Mouse (Mus musculus) MEL (cell line): ENCODE data around the gene Pdcl3. TPM values are rescaled to one million over a fixed set of nuclear protein-coding genes. Genes with fewer than 3 reads are reported as not detected.
"Not testable (repeated sequence)": the region's sequence is repeated elsewhere in the genome, so short reads cannot be mapped to it uniquely, and the experiment has no call there.

ENCODE experiments used
- DNase-seq: peaks from one replicate; pipeline ENCODE4 v3.0.0; 2011; ENCODE audit warnings: low read depth, low spot score
- H3K27ac ChIP-seq: 2 replicates; pipeline ENCODE4 v1.5.1; 2012; ENCODE audit warnings: low read depth, mild to moderate bottlenecking, control low read depth, low read length, moderate library complexity; ENCODE audit not compliant: control insufficient read depth
- H3K27me3 ChIP-seq, 2 experiments: fragments of 150-350 bp in 1 of 2; sonication (generic) in 1 of 2; 2 replicates each; pipeline ENCODE4 v1.6.1; 2012; ENCODE audit warnings: low read length in 2 of 2, mild to moderate bottlenecking in 2 of 2, improper control_type of control experiment in 1 of 2, moderate library complexity in 1 of 2; ENCODE audit not compliant: insufficient read depth in 2 of 2, control insufficient read depth in 1 of 2
- H3K36me3 ChIP-seq, 2 experiments: 2 replicates each; pipeline ENCODE4 v1.6.1; 2012 to 2014; ENCODE audit warnings: low read length in 2 of 2, improper control_type of control experiment in 1 of 2, inconsistent platforms in 1 of 2, mild to moderate bottlenecking in 1 of 2; ENCODE audit not compliant: insufficient read depth in 2 of 2, control insufficient read depth in 1 of 2
- H3K4me1 ChIP-seq, 2 experiments: fragments of 150-350 bp in 1 of 2; sonication (generic) in 1 of 2; 2 replicates each; pipeline ENCODE4 v1.6.1; 2012; ENCODE audit warnings: low read length in 2 of 2, improper control_type of control experiment in 1 of 2, mild to moderate bottlenecking in 1 of 2; ENCODE audit not compliant: insufficient read depth in 2 of 2, control insufficient read depth in 1 of 2
- H3K4me3 ChIP-seq, 2 experiments: fragments of 150-350 bp in 1 of 2; sonication (generic) in 1 of 2; 2 replicates each; pipeline ENCODE4 v1.5.1; 2012; ENCODE audit warnings: low read depth in 2 of 2, low read length in 2 of 2, mild to moderate bottlenecking in 2 of 2, moderate library complexity in 2 of 2, control low read depth in 1 of 2, improper control_type of control experiment in 1 of 2; ENCODE audit not compliant: control insufficient read depth in 1 of 2, insufficient read depth in 1 of 2
- H3K79me2 ChIP-seq: 2 replicates; pipeline ENCODE4 v1.6.1; 2012; ENCODE audit warnings: mild to moderate bottlenecking, low read length, moderate library complexity; ENCODE audit not compliant: control insufficient read depth, poor library complexity, insufficient read depth
- H3K9ac ChIP-seq: 2 replicates; pipeline ENCODE4 v1.6.1; 2012; ENCODE audit warnings: low read depth, mild to moderate bottlenecking, control low read depth, low read length, moderate library complexity; ENCODE audit not compliant: control insufficient read depth, poor library complexity, severe bottlenecking
- H3K9me3 ChIP-seq: fragments of 150-350 bp; sonication (generic); replicated peaks from 2 replicates; pipeline ENCODE4 v1.6.1; 2012; ENCODE audit warnings: mild to moderate bottlenecking, low read length, improper control_type of control experiment, moderate library complexity; ENCODE audit not compliant: insufficient read depth
- CHD1 ChIP-seq: IDR thresholded peaks from 2 replicates; pipeline ENCODE4 v1.6.1; 2012; ENCODE audit warnings: low read depth, mild to moderate bottlenecking, inconsistent platforms, low read length, improper control_type of control experiment
- E2F4 ChIP-seq: IDR thresholded peaks from 2 replicates; pipeline ENCODE4 v1.6.1; 2011; ENCODE audit warnings: low read depth, low read length, improper control_type of control experiment, borderline replicate concordance
- EP300 ChIP-seq, 2 experiments: IDR thresholded peaks; 2 replicates each; pipeline ENCODE4 v1.6.1; 2011; ENCODE audit warnings: improper control_type of control experiment in 2 of 2, low read length in 2 of 2, low read depth in 1 of 2, mild to moderate bottlenecking in 1 of 2
- ETS1 ChIP-seq: IDR thresholded peaks from 2 replicates; pipeline ENCODE4 v1.6.1; 2012; ENCODE audit warnings: low read depth, mild to moderate bottlenecking, inconsistent platforms, low read length, improper control_type of control experiment, moderate library complexity
- GABPA ChIP-seq: IDR thresholded peaks from 2 replicates; pipeline ENCODE4 v1.6.1; 2012; ENCODE audit warnings: low read depth, mild to moderate bottlenecking, inconsistent platforms, low read length, improper control_type of control experiment, moderate library complexity
- MAFK ChIP-seq: IDR thresholded peaks from 2 replicates; pipeline ENCODE4 v1.6.1; 2011; ENCODE audit warnings: low read depth, mild to moderate bottlenecking, low read length, improper control_type of control experiment, borderline replicate concordance
- MAX ChIP-seq: IDR thresholded peaks from 2 replicates; pipeline ENCODE4 v1.6.1; 2011; ENCODE audit warnings: low read length, improper control_type of control experiment
- MYC ChIP-seq: IDR thresholded peaks from 2 replicates; pipeline ENCODE4 v1.6.1; 2011; ENCODE audit warnings: low read depth, mild to moderate bottlenecking, low read length, improper control_type of control experiment, moderate library complexity
- NELFE ChIP-seq: IDR thresholded peaks from 2 replicates; pipeline ENCODE4 v1.6.1; 2011; ENCODE audit warnings: low read depth, low read length, improper control_type of control experiment
- NRF1 ChIP-seq: IDR thresholded peaks from 2 replicates; pipeline ENCODE4 v1.6.1; 2014; ENCODE audit warnings: low read depth, mild to moderate bottlenecking, inconsistent platforms, low read length, improper control_type of control experiment, moderate library complexity; ENCODE audit not compliant: poor library complexity, insufficient read depth, severe bottlenecking
- POLR2AphosphoS5 ChIP-seq: IDR thresholded peaks from 2 replicates; pipeline ENCODE4 v1.6.1; 2012; ENCODE audit warnings: low read depth, borderline replicate concordance, mild to moderate bottlenecking, inconsistent platforms, low read length, moderate library complexity, mixed read lengths
- RAD21 ChIP-seq: IDR thresholded peaks from 2 replicates; pipeline ENCODE4 v1.6.1; 2011; ENCODE audit warnings: mild to moderate bottlenecking, low read depth, low read length, improper control_type of control experiment
- RCOR1 ChIP-seq: IDR thresholded peaks from 2 replicates; pipeline ENCODE4 v1.6.1; 2012; ENCODE audit warnings: low read depth, mild to moderate bottlenecking, inconsistent platforms, low read length, improper control_type of control experiment
- TBP ChIP-seq: IDR thresholded peaks from 2 replicates; pipeline ENCODE4 v1.8.0; 2011; ENCODE audit warnings: low read depth, low read length, improper control_type of control experiment
- UBTF ChIP-seq: IDR thresholded peaks from 2 replicates; pipeline ENCODE4 v1.6.1; 2012; ENCODE audit warnings: low read depth, mild to moderate bottlenecking, inconsistent platforms, low read length, improper control_type of control experiment, moderate library complexity, borderline replicate concordance; ENCODE audit not compliant: insufficient read depth
- USF2 ChIP-seq, 2 experiments: IDR thresholded peaks; 2 replicates each; pipeline ENCODE4 v1.6.1; 2011 to 2012; ENCODE audit warnings: improper control_type of control experiment in 2 of 2, low read length in 2 of 2, borderline replicate concordance in 1 of 2, inconsistent platforms in 1 of 2, low read depth in 1 of 2, mild to moderate bottlenecking in 1 of 2; ENCODE audit not compliant: insufficient read depth in 1 of 2
- ZC3H11A ChIP-seq: IDR thresholded peaks from 2 replicates; pipeline ENCODE4 v1.6.1; 2012; ENCODE audit warnings: low read depth, mild to moderate bottlenecking, inconsistent platforms, low read length, improper control_type of control experiment
- ZMIZ1 ChIP-seq: IDR thresholded peaks from 2 replicates; pipeline ENCODE4 v1.6.1; 2012; ENCODE audit warnings: low read depth, mild to moderate bottlenecking, inconsistent platforms, low read length, improper control_type of control experiment, moderate library complexity
- ZNF384 ChIP-seq: IDR thresholded peaks from 2 replicates; pipeline ENCODE4 v1.6.1; 2012; ENCODE audit warnings: low read depth, mild to moderate bottlenecking, inconsistent platforms, low read length, improper control_type of control experiment
- polyA plus RNA-seq, 2 experiments: library from polyadenylated mRNA; stranded (reverse) in 1 of 2; unstranded in 1 of 2; fragments of >175 nt in 1 of 2; fragments of >200 nt in 1 of 2; gene quantifications; 2 replicates each; pipeline versions ENCODE4 v1.2.1 to v1.2.4; 2012; ENCODE audit warnings: low replicate concordance in 2 of 2, low read depth in 1 of 2; ENCODE audit not compliant: insufficient read length in 2 of 2, insufficient read depth in 1 of 2, missing spikeins in 1 of 2
- total RNA-seq: library from RNA; depleted of rRNA; stranded (reverse); fragments of 300-350 nt; gene quantifications from 2 replicates; pipeline ENCODE4 v1.2.3, GENCODE M21; 2012

The Pdcl3 gene
- total and polyA plus RNA-seq, 3 experiments: 52.5 to 236 (median 71.5) TPM

GRCm38 (mm10) chr1:39035817-39036216, 50.4 kb downstream of the Pdcl3 start:
- Histone ChIP-seq H3K27me3 (no peaks in the 10 kb centered on the region; a peak in 2 of 4 replicates), H3K4me3 (no peak overlapping the region), H3K9ac (no peak overlapping the region), H3K79me2 (no peaks in the 10 kb centered on the region), H3K4me1 (no peaks in the 10 kb centered on the region), H3K9me3 (no peaks in the 10 kb centered on the region), H3K36me3 (no peaks in the 10 kb centered on the region), H3K27ac (no peak overlapping the region)
- no peak for DNase-seq
- no peak for TF ChIP-seq UBTF
- no peak for TF ChIP-seq MYC
- no peak for TF ChIP-seq RAD21
- no peak for TF ChIP-seq RCOR1
- TF ChIP-seq CHD1: no peak
- no peak for TF ChIP-seq POLR2AphosphoS5
- TF ChIP-seq GABPA: no peak
- no peak for TF ChIP-seq USF2 (IDR thresholded peaks at IDR 0.05; ENCODE audit: borderline replicate concordance in 1 of 2, insufficient read depth in 1 of 2, low read depth in 1 of 2, low read length in 2 of 2)
- TF ChIP-seq ZNF384: no peak

- H3K36me3 ChIP-seq: no peaks in the 10 kb centered on the region
- no peaks in the 10 kb centered on the region for H3K4me1 ChIP-seq
- no peak for DNase-seq
- no peak overlapping the region for H3K27ac ChIP-seq
- no peaks in the 10 kb centered on the region for H3K79me2 ChIP-seq
- H3K9ac ChIP-seq: no peak overlapping the region
- H3K9me3 ChIP-seq: no peaks in the 10 kb centered on the region
- TF ChIP-seq MAX (no peak), POLR2AphosphoS5 (no peak), EP300 (IDR thresholded peaks at IDR 0.05; ENCODE audit: low read depth in 1 of 2, low read length in 2 of 2) (no peak), ZC3H11A (no peak), NELFE (no peak), ETS1 (no peak), TBP (no peak), RAD21 (no peak), RCOR1 (no peak), MAFK (no peak), NRF1 (no peak), E2F4 (no peak), UBTF (no peak), ZMIZ1 (no peak), GABPA (no peak)
- no peaks in the 10 kb centered on the region for H3K27me3 ChIP-seq
- H3K4me3 ChIP-seq: no peak overlapping the region
Measured at GRCm38 (mm10) chr1:39042188-39042587, 56.8 kb downstream of the Pdcl3 start.

GRCm38 (mm10) chr1:39044442-39044841, 59.0 kb downstream of the Pdcl3 start:
- not testable (repeated sequence) for H3K27me3 ChIP-seq, H3K9me3 ChIP-seq, H3K4me3 ChIP-seq, H3K9ac ChIP-seq, H3K36me3 ChIP-seq, DNase-seq, H3K27ac ChIP-seq, H3K79me2 ChIP-seq, H3K4me1 ChIP-seq
